ENCODE assay signal across 16 mouse cellular contexts in genomic region chr8:122593240-122593639, GRCm38 (mm10). TPM values are rescaled to one million over a fixed set of nuclear protein-coding genes. Genes with fewer than 3 reads are reported as not detected.
DNase-seq lines count a peak whose midpoint lies in the region; ATAC-seq and TF ChIP-seq lines count a peak whose summit lies in the region.
"Had no signal": no experiment of that assay in that cellular context is flagged by ENCODE, and none has a peak within 500 bp of the region (broad histone marks: within the 10 kb centered on the region; RNA-seq: fewer than 3 reads in every experiment).

No protein-coding gene starts in this region.

- H3K9me3 ChIP-seq in lung, postnatal 0 days (ENCODE audit: low read length), result no peaks in the 10 kb centered on the region
- no peaks in the 10 kb centered on the region for H3K9me3 ChIP-seq in limb, embryonic 10.5 days (replicated peaks)

- no peak for DNase-seq in cerebellum, adult 2 months
- peak; percentile 46 for DNase-seq in lung, postnatal 0 days (ENCODE audit: low spot score)
- DNase-seq in lung, postnatal 10 days, result no peak
- DNase-seq in limb, embryonic 10.5 days (ENCODE audit: low spot score), result no peak
- no peak for DNase-seq in left cerebral cortex, postnatal 4 days
- DNase-seq in frontal cortex, postnatal 36 days (ENCODE audit: low spot score in 2 of 2), result no peak
- DNase-seq: adrenal gland, postnatal 14 days; heart, postnatal 14 days; kidney, adult 2 months; lung, embryonic 14.5 days; midbrain, embryonic 14.5 days had no signal

- ATAC-seq in cerebellum, adult (ENCODE audit: insufficient number of reproducible peaks, low FRiP score, low TSS enrichment), result no peak
- ATAC-seq in lung, postnatal 0 days, result peak; percentile 50; the same call in 1 of the 2 replicates
- peak; percentile 77 for ATAC-seq in megakaryocyte progenitor cell, adult 5-6 weeks (replicated peaks; ENCODE audit: poor library complexity)

- H3K4me2 ChIP-seq in lung, postnatal 0 days (replicated peaks; ENCODE audit: low read depth, low read length), result no peak overlapping the region
- H3K4me2 ChIP-seq: lung, embryonic 14.5 days had no signal

- 0 out of 2 replicates have a peak overlapping the region, but pooled peaks have one; percentile 25 for H3K27ac ChIP-seq in cerebellum, adult 2 months (ENCODE audit: insufficient read depth, low read length)
- no peak overlapping the region for H3K27ac ChIP-seq in lung, postnatal 0 days (ENCODE audit: low read length)
- 0 out of 2 replicates have a peak overlapping the region, but pooled peaks have one; percentile 37 for H3K27ac ChIP-seq in limb, embryonic 10.5 days

- WGBS in cerebellum, adult 2 months, result 71% methylated on average over 12 of the region's 12 CpGs
- 64% methylated on average over 12 of the region's 12 CpGs for WGBS in lung, postnatal 0 days
- 64% methylated on average over 12 of the region's 12 CpGs for WGBS in limb, embryonic 10.5 days

- no peaks in the 10 kb centered on the region for H3K36me3 ChIP-seq in lung, postnatal 0 days (ENCODE audit: insufficient read depth, low read length)
- H3K36me3 ChIP-seq in limb, embryonic 10.5 days, result 0 out of 2 replicates have a peak, but pooled peaks cover 4% of the 10 kb centered on the region

- no peak for TF ChIP-seq CTCF in cerebellum, adult 2 months (IDR thresholded peaks at IDR 0.05; ENCODE audit: borderline replicate concordance, insufficient read depth, low read depth, low read length)
- TF ChIP-seq CTCF in lung, postnatal 0 days (IDR thresholded peaks at IDR 0.05), result no peak

- no peak overlapping the region for H3K9ac ChIP-seq in lung, postnatal 0 days (replicated peaks; ENCODE audit: low read depth)
- H3K9ac ChIP-seq: lung, embryonic 14.5 days had no signal

- no peak overlapping the region for H3K4me3 ChIP-seq in cerebellum, adult 2 months (replicated peaks; ENCODE audit: insufficient read depth, low read depth, low read length)
- no peak overlapping the region for H3K4me3 ChIP-seq in lung, postnatal 0 days (ENCODE audit: low read depth, low read length)
- H3K4me3 ChIP-seq in limb, embryonic 10.5 days, result no peak overlapping the region

- TF ChIP-seq POLR2A in cerebellum, adult 2 months (IDR thresholded peaks at IDR 0.05; ENCODE audit: borderline replicate concordance, insufficient read depth, low read length), result no peak

- intact Hi-C loops in left cerebral cortex, postnatal 4 days (cut with DNase I), result no loop called here

- H3K27me3 ChIP-seq in cerebellum, adult 2 months (ENCODE audit: control insufficient read depth, insufficient read depth, low read length), result no peaks in the 10 kb centered on the region
- no peaks in the 10 kb centered on the region for H3K27me3 ChIP-seq in lung, postnatal 0 days (replicated peaks; ENCODE audit: insufficient read depth, low read length)
- H3K27me3 ChIP-seq in limb, embryonic 10.5 days (ENCODE audit: low read depth, poor library complexity, severe bottlenecking), result no peaks in the 10 kb centered on the region

- peaks cover 16% of the 10 kb centered on the region for H3K4me1 ChIP-seq in cerebellum, adult 2 months (ENCODE audit: control insufficient read depth, insufficient read depth, low read length)
- no peaks in the 10 kb centered on the region for H3K4me1 ChIP-seq in lung, postnatal 0 days (ENCODE audit: insufficient read depth, low read depth, low read length)
- peaks cover 40% of the 10 kb centered on the region for H3K4me1 ChIP-seq in limb, embryonic 10.5 days

- TF ChIP-seq EP300 in lung, postnatal 0 days (IDR thresholded peaks at IDR 0.05), result no peak

RNA-seq across cellular contexts. Expression of gene Aprt, which starts 16.5 kb away (rescaled TPM):
- polyA plus RNA-seq in cerebellum, adult 2 months (2012; rRNA removed), result 52.9 and 57.4 TPM in 2 replicates
- polyA plus RNA-seq in lung, postnatal 0 days (2015; fragmentation: Nextera tagmentation; extraction: Ambion mirVana), result 203 and 206 TPM in 2 replicates
- 285 and 308 TPM in 2 replicates for polyA plus RNA-seq in limb, embryonic 10.5 days (2016; fragmentation: Nextera tagmentation; extraction: Ambion mirVana)
- 258 and 268 TPM in 2 replicates for total RNA-seq in megakaryocyte progenitor cell, adult 5-6 weeks (2015)
- 117 and 152 TPM in 2 replicates for total RNA-seq in megakaryocyte progenitor cell, adult 5-6 weeks (2017)
- total RNA-seq in left cerebral cortex, postnatal 4 days (2021), result 100 to 1,000 TPM; 101 to 102 TPM

RNA-seq across cellular contexts. Expression of gene Galns, which starts 18.0 kb away (rescaled TPM):
- 8.5 and 8.7 TPM in 2 replicates for polyA plus RNA-seq in cerebellum, adult 2 months (2012; rRNA removed)
- polyA plus RNA-seq in lung, postnatal 0 days (2015; fragmentation: Nextera tagmentation; extraction: Ambion mirVana), result 14.3 and 14.5 TPM in 2 replicates
- 4.0 and 5.7 TPM in 2 replicates for polyA plus RNA-seq in limb, embryonic 10.5 days (2016; fragmentation: Nextera tagmentation; extraction: Ambion mirVana)
- total RNA-seq in megakaryocyte progenitor cell, adult 5-6 weeks (2015), result 30.3 and 31.8 TPM in 2 replicates
- total RNA-seq in megakaryocyte progenitor cell, adult 5-6 weeks (2017), result 32.2 and 33.1 TPM in 2 replicates
- total RNA-seq in left cerebral cortex, postnatal 4 days (2021), result 10 to 100 TPM; 10.3 to 10.7 TPM

RNA-seq across cellular contexts. Expression of gene Trappc2l, which starts 18.2 kb away (rescaled TPM):
- 199 and 206 TPM in 2 replicates for polyA plus RNA-seq in cerebellum, adult 2 months (2012; rRNA removed)
- polyA plus RNA-seq in lung, postnatal 0 days (2015; fragmentation: Nextera tagmentation; extraction: Ambion mirVana), result 66.8 and 70.0 TPM in 2 replicates
- polyA plus RNA-seq in limb, embryonic 10.5 days (2016; fragmentation: Nextera tagmentation; extraction: Ambion mirVana), result 49.4 and 51.5 TPM in 2 replicates
- total RNA-seq in megakaryocyte progenitor cell, adult 5-6 weeks (2015), result 41.5 and 52.4 TPM in 2 replicates
- total RNA-seq in megakaryocyte progenitor cell, adult 5-6 weeks (2017), result 18.0 and 27.9 TPM in 2 replicates
- 10 to 100 TPM; 63.8 to 74.6 TPM for total RNA-seq in left cerebral cortex, postnatal 4 days (2021)

RNA-seq across cellular contexts. Expression of gene Cdt1, which starts 25.4 kb away (rescaled TPM):
- 7.6 and 8.8 TPM in 2 replicates for polyA plus RNA-seq in cerebellum, adult 2 months (2012; rRNA removed)
- polyA plus RNA-seq in lung, postnatal 0 days (2015; fragmentation: Nextera tagmentation; extraction: Ambion mirVana), result 7.4 and 7.7 TPM in 2 replicates
- polyA plus RNA-seq in limb, embryonic 10.5 days (2016; fragmentation: Nextera tagmentation; extraction: Ambion mirVana), result 68.9 and 75.6 TPM in 2 replicates
- total RNA-seq in megakaryocyte progenitor cell, adult 5-6 weeks (2015), result 52.4 and 62.0 TPM in 2 replicates
- total RNA-seq in megakaryocyte progenitor cell, adult 5-6 weeks (2017), result 40.8 and 49.6 TPM in 2 replicates
- total RNA-seq in left cerebral cortex, postnatal 4 days (2021), result 1 to 10 TPM; 5.9 to 6.9 TPM

RNA-seq across cellular contexts. Expression of gene Pabpn1l, which starts 29.3 kb away (rescaled TPM):
- not detected in 2 replicates for polyA plus RNA-seq in cerebellum, adult 2 months (2012; rRNA removed)
- polyA plus RNA-seq in lung, postnatal 0 days (2015; fragmentation: Nextera tagmentation; extraction: Ambion mirVana), result 0.12 TPM in 1 of 2 replicates, not detected in the other
- not detected in 2 replicates for polyA plus RNA-seq in limb, embryonic 10.5 days (2016; fragmentation: Nextera tagmentation; extraction: Ambion mirVana)
- total RNA-seq in megakaryocyte progenitor cell, adult 5-6 weeks (2015), result 0.12 TPM in 1 of 2 replicates, not detected in the other
- not detected in 2 replicates for total RNA-seq in megakaryocyte progenitor cell, adult 5-6 weeks (2017)
- total RNA-seq in left cerebral cortex, postnatal 4 days (2021), result not detected
- total RNA-seq: adrenal gland, postnatal 14 days; left cerebral cortex, adult 8-10 months had no signal
- polyA plus RNA-seq: gonadal fat pad, adult 2 months; lung, embryonic 14.5 days; midbrain, embryonic 14.5 days; neural tube, embryonic 14.5 days had no signal
